Mouse (Mus musculus) liver, embryonic 18 days (tissue): ENCODE measurements around the gene Klhdc8b. TPM values are rescaled to one million over a fixed set of nuclear protein-coding genes. Genes with fewer than 3 reads are reported as not detected.

Source experiments
- polyA plus RNA-seq: library from polyadenylated mRNA; depleted of rRNA; stranded (reverse); fragments of >200 nt; gene quantifications from 2 replicates; pipeline ENCODE4 v1.2.3, GENCODE M21; 2012; rRNA removed

Gene Klhdc8b
- polyA plus RNA-seq, result 18.4 and 25.3 TPM in 2 replicates

GRCm38 (mm10) chr9:108461181-108461631, at the start of gene Klhdc8b:
Gene Klhdc8b (minus strand): TSS chr9:108461581.

DNA sequence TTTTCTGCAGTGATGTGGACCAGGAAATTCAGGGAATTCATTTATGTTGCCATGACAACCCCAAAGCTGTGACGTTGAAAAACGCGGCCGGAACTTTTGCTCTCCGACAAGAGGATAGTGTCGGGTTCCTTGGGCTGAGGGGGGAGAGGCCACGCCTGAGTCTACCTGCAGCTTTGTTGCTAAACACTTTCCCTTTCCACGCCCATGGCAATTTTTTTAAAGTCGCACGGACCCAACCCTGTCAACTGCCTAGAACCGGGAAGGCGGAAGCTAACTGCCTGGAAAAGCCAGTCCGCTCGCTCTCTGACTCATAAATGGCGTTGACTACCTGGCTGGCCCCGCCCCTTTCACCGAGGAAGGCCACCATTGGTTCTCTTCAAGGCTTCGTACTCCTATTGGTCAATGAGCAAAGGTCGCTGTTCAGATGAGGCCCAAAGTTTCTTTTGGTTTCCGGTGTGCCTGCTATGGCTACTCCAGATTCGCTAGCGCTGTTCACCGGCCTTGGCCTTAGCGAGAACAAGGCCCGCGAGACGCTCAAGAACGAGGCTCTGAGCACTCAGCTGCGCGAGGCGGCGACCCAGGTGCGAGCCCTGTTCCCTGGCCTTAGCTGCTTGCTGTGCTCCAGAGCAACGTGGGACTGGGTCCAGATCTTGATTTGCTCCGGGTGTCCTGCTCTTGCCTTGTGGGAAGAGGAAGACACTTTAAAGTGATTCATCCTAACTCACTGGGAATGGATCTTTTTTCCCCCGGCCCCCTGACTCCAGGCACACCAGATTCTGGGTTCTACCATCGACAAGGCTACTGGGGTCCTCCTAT, 46.4 kb upstream of the Klhdc8b start, which contains the start of gene Qars:
Gene Qars (plus strand): TSS at position 88 of the 816 bp plus-strand sequence.

DNA sequence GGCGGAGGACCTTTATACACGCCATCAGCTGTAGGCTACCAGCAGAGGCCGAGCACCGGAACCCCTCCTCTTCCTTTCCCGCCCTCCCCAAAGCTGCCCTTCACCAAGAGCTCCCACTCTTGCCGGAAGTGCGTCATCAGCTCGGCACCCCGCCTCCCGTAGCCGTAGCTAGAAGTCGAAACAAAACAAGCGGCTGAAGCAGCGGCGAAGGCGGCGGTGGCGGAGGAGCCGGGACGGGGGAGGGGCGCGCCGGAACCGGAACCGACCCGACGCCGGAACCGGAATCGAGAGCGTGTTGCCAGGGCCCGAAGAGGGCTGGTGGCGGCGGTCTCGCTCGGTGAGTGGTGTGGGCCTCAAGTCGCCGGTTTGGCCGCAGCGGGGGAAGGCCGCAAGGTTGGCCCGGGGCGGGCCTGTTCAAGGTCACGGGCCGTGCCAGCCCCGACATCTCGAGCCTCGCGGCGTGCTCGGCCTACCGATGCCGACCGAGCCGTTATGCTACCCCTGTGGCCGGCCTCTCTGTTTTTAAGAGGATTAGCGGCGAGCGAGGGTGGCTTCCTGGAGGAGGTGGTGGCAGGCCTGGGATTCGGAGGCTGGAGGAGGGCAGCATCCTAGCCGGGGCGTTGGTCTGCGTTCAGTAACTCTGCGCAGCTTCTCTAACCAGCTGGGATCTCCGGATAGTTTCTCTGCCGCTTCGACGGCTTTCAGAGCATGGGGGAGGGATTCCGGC, 29.3 kb upstream of the Klhdc8b start, which contains the start of gene Usp19:
Gene Usp19 (plus strand): TSS at position 44 of the 727 bp plus-strand sequence.

GRCm38 (mm10) chr9:108479721-108480351, 18.5 kb upstream of the Klhdc8b start, which contains the start of gene Lamb2:
Gene Lamb2 (plus strand): TSS chr9:108479736.

DNA sequence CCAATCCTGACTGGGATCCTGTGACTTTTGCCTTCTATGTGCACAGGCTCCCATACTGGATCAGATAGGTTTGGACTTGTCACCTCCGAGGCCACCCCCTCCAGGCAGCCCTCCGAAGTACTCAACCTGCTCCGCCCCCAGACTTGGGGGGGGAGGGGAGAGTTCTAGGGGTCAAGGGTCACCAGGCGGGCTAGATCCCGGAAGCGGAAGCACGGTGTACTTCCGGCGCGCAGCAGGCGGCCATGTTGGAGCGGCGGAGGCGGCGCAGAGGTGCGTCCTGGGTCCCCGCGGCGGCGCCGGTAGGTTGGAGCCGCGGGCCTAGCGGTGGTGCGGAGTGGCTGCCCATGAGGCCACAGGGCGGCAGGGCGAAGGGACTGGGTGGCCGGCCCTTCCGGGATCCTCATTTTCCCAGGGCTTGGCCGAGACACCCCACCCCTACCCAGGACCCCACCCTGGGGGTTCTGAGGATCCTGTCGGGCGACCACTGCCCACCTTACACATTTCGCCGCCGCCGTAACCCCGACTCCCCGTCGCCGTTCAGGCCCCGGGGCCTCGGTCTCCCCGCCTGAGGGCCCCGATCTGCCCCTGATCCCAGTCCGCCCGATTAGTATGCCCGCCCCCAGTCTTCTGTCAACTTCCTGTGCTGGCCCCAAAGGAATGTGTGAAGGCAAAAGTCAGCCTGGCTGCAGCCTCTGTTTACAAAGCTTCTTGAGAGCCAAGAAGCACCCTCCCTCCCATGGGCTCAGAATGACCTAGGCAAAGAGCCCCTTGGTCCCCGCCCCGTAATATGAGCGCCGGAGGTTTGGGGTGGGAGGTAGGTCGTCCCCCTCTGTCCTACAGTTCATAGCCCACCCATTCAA, 832 bp downstream of the Klhdc8b start, which contains the start of gene Ccdc71:
Gene Ccdc71 (plus strand): TSS at position 209 of the 860 bp plus-strand sequence.

DNA sequence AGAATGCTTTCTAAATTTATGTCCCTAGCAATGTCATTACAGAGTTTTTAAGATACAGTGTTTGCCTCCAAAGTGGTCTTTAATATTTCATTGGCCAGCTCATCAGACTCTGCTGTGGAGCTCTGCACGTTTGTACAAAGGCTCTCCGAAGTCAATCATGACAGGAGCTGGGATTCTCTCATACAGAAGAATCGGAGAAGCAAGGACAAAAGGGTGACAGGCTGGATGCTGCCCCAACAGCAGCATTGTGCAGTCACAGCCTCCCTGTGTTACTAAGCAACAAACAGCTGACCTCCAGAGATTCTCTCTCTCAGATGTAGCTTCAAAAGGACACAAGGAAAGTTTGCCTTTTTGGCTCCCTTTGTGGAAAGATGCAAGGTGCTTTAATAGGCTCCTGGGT, 25.2 kb downstream of the Klhdc8b start, which contains the start of gene BC048562:
Gene BC048562 (plus strand): TSS at position 301 of the 400 bp plus-strand sequence.

DNA sequence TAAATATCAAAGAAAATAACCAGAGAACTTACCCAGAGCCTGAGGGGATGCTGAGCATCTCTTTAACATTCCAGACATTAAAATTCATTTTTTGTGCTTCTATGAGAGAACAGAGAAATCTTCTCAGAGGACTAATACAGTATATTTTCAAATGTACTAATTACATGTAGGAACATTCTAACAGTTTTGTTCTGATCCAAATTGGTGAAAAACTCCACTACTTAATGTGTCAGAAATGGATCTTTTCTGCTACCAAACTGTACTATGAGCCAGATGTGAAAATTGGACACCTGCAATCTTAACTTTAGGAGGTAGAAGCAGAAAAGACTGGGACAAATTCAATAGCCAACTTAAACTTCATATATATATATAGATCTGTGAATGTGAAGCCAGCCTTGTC, 33.0 kb downstream of the Klhdc8b start, which contains the start of gene Ccdc36:
Gene Ccdc36 (minus strand): TSS at position 101 of the 400 bp plus-strand sequence.

Other genes with a start within 250 kb of the Klhdc8b start
- 8.4 and 9.0 TPM in 2 replicates for gene Dag1, start 197.6 kb downstream of the Klhdc8b start, polyA plus RNA-seq
- gene Nicn1, start 171.2 kb downstream of the Klhdc8b start, polyA plus RNA-seq, result 5.9 and 6.0 TPM in 2 replicates
- gene Amt, start 164.7 kb downstream of the Klhdc8b start, polyA plus RNA-seq, result 10.6 and 10.9 TPM in 2 replicates
- 74.7 and 78.0 TPM in 2 replicates for gene Rhoa, start 155.5 kb downstream of the Klhdc8b start, polyA plus RNA-seq
- gene Tcta, start 155.4 kb downstream of the Klhdc8b start, polyA plus RNA-seq, result 13.6 and 14.8 TPM in 2 replicates
- 1,940 and 2,086 TPM in 2 replicates for gene Gpx1, start 122.7 kb downstream of the Klhdc8b start, polyA plus RNA-seq
- gene Usp4, start 113.7 kb downstream of the Klhdc8b start, polyA plus RNA-seq, result 27.8 and 30.7 TPM in 2 replicates
- gene 1700102P08Rik, start 68.8 kb downstream of the Klhdc8b start, polyA plus RNA-seq, result 0.26 and 0.44 TPM in 2 replicates
- 0.06 and 0.08 TPM in 2 replicates for gene Ccdc36, start 33.1 kb downstream of the Klhdc8b start, polyA plus RNA-seq
- gene BC048562, start 25.1 kb downstream of the Klhdc8b start, polyA plus RNA-seq, result not detected in 2 replicates
- gene Ccdc71, start 1.1 kb downstream of the Klhdc8b start, polyA plus RNA-seq, result 9.5 TPM in 2 replicates
- gene Lamb2, start 18.2 kb upstream of the Klhdc8b start, polyA plus RNA-seq, result 9.6 and 10.7 TPM in 2 replicates
- 32.7 and 42.1 TPM in 2 replicates for gene Usp19, start 29.0 kb upstream of the Klhdc8b start, polyA plus RNA-seq
- 68.5 and 88.3 TPM in 2 replicates for gene Qars, start 46.1 kb upstream of the Klhdc8b start, polyA plus RNA-seq
- 32.6 and 35.7 TPM in 2 replicates for gene Qrich1, start 55.2 kb upstream of the Klhdc8b start, polyA plus RNA-seq
- 65.6 and 75.3 TPM in 2 replicates for gene Impdh2, start 98.7 kb upstream of the Klhdc8b start, polyA plus RNA-seq
- 9.6 and 9.7 TPM in 2 replicates for gene Ndufaf3, start 105.9 kb upstream of the Klhdc8b start, polyA plus RNA-seq
- gene Dalrd3, start 108.3 kb upstream of the Klhdc8b start, polyA plus RNA-seq, result 39.3 and 41.8 TPM in 2 replicates
- gene Wdr6, start 117.2 kb upstream of the Klhdc8b start, polyA plus RNA-seq, result 6.5 and 7.2 TPM in 2 replicates
- 0.40 and 0.41 TPM in 2 replicates for gene P4htm, start 136.1 kb upstream of the Klhdc8b start, polyA plus RNA-seq
- 17.4 and 18.2 TPM in 2 replicates for gene Arih2, start 187.8 kb upstream of the Klhdc8b start, polyA plus RNA-seq
- gene Slc25a20, start 200.5 kb upstream of the Klhdc8b start, polyA plus RNA-seq, result 25.2 and 27.9 TPM in 2 replicates
- 8.4 and 9.1 TPM in 2 replicates for gene Prkar2a, start 227.7 kb upstream of the Klhdc8b start, polyA plus RNA-seq